ENCODE assay signal across 8 mouse cellular contexts in the genomic region with DNA sequence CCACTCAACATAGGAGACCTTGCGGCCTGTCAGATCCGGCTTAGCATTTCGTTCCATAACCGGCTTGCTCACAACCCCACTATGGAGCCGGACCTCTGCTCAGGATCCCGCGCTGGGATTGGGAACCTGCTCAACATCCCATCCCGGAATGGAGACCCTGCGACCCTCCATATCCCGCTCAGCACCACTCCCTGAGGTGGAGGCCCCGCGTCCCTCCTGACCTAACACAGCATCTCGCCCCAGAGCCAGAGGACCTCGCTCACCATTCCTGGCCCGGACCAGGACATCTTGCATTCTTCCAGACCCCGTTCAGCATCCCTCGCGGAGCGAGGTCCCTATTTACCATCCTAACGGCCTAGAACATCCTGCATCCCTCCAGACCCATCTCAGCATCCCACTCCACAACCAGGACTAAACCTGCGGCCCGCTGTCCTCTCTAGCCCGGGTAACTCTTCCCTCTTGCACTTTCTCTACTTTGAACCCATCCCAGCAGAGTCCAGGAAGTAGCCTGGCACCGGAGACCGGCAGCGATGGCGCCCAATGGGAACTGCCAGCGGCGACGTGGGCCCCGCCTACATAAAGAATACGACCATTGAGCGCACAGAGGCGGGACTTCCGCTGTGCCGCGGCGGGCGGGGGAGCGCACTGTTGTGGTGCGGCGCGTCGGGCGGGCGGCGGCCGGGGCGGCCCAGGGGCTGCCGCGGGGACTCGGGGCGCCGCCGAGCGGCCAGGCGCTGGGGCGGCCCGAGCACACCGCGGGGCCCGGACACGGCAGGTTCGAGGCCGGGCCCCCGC. TPM values are rescaled to one million over a fixed set of nuclear protein-coding genes. Genes with fewer than 3 reads are reported as not detected.
A peak's percentile ranks its signal among the peaks of the same experiment; 100 is the strongest.
DNase-seq lines count a peak whose midpoint lies in the region; ATAC-seq lines count a peak whose summit lies in the region.

Gene Sap30l, plus strand, starts transcription at position 667 of the 795 bp plus-strand sequence.

- H3K4me1 ChIP-seq in hindbrain, embryonic 12.5 days = peaks cover 29% of the 10 kb centered on the region

- peak within 1 kb of the TSS; percentile 96 for H3K9ac ChIP-seq in hindbrain, embryonic 12.5 days

- H3K27ac ChIP-seq in hindbrain, embryonic 12.5 days = peak within 1 kb of the TSS; percentile 81

- 1% methylated on average over 64 of the region's 66 CpGs for WGBS in hindbrain, embryonic 12.5 days

- H3K27me3 ChIP-seq in hindbrain, embryonic 12.5 days = no peaks in the 10 kb centered on the region

- H3K4me2 ChIP-seq in hindbrain, embryonic 12.5 days (replicated peaks) = peak within 1 kb of the TSS; percentile 97

- DNase-seq in Muller cell, postnatal 12 days (ENCODE audit: inconsistent ontology term) = peak; percentile 98
- DNase-seq in cerebellum, adult 9-11 months = peak; percentile 96
- DNase-seq in frontal cortex, postnatal 10 days (ENCODE audit: low spot score in 2 of 2) = peak; percentile 93 to 96
- DNase-seq in layer of hippocampus, postnatal 14 days (ENCODE audit: low spot score in 2 of 2) = peak; percentile 94 to 98
- peak; percentile 98 for DNase-seq in lung, postnatal 14 days
- peak; percentile 87 for DNase-seq in retina, adult 2 months (ENCODE audit: low read depth, low spot score)
- peak; percentile 97 to 98 for DNase-seq in thymus, postnatal 36 days

- ATAC-seq in hindbrain, embryonic 12.5 days (ENCODE audit: low FRiP score) = peak; percentile 96

- peak within 1 kb of the TSS; percentile 93 for H3K4me3 ChIP-seq in hindbrain, embryonic 12.5 days

- no peaks in the 10 kb centered on the region for H3K9me3 ChIP-seq in hindbrain, embryonic 12.5 days (replicated peaks)

- no peaks in the 10 kb centered on the region for H3K36me3 ChIP-seq in hindbrain, embryonic 12.5 days

RNA-seq across cellular contexts. Expression of gene Sap30l, which starts in this region (rescaled TPM):
- 18.6 and 20.8 TPM in 2 replicates for polyA plus RNA-seq in hindbrain, embryonic 12.5 days (2016; fragmentation: Nextera tagmentation; extraction: Ambion mirVana)
- total RNA-seq in layer of hippocampus, postnatal 14 days (2021) = 10 to 100 TPM; 52.0 to 56.2 TPM

Comparison
In these comparisons a context has a peak if more than half of its experiments do, and no peak if none do; other contexts are left out.
1. Peak in every context shown above with its lines: DNase-seq, ATAC-seq, H3K4me3 ChIP-seq and H3K27ac ChIP-seq.